Mouse (Mus musculus) sigmoid colon, adult 10 weeks (tissue): Measurements from ENCODE around the gene Ssxb5. TPM values are rescaled to one million over a fixed set of nuclear protein-coding genes. Genes with fewer than 3 reads are reported as not detected.

Experiments used
- polyA plus RNA-seq: library from polyadenylated mRNA; stranded (reverse); fragments of 350-450 nt; fragmentation: Illumina TruSeq; extraction: RNeasy Lipid Tissue Mini Kit (QIAGEN cat#74804); gene quantifications from one replicate; pipeline ENCODE4 v1.2.3, GENCODE M21; 2014; ENCODE audit warnings: low read depth, low replicate concordance

Ssxb5 gene
- polyA plus RNA-seq: not detected

DNA sequence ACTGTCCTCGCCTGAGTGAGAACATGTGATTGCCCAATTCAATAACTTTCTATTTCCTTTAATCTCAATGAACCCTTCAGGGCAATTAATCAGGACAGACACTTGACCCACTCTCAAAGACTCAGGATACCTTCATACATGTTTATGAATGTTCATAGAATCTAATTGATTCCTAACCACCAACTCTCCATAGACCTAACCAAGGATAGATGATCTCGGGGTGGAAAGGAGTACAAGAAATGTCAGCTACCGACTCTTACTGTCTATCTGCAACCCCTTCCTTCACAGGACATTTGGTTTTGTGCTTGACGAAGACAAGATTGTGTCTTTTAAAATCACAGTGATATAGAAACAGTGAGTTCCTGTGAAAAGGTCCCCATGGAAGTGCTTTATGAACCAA lies at the start of gene Ssxb5:
Gene Ssxb5, plus strand, starts transcription at position 301 of the 400 bp plus-strand sequence.

DNA sequence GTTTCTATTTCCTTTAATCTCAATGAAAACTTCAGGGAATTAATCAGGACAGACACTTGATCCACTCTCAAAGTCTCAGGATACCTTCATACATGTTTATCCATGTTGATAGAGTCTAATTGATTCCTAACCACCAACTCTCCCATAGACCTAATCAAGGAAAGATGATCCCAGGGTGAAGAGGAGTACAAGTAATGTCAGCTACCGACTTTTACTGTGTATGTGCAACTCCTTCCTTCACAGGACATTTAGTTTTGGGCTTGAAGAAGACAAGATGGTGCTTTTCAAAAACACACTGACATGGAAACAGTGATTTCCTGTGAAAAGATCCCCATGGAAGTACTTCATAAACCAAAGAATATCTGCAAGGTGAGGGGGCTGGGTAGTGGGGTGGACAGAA lies 40.2 kb downstream of the Ssxb5 start, which contains the start of gene Gm6592:
Gene Gm6592, plus strand, starts transcription at position 301 of the 400 bp plus-strand sequence.

Other genes with a start within 250 kb of the Ssxb5 start
- gene Ssxb3, start 211.9 kb upstream of the Ssxb5 start, polyA plus RNA-seq: not detected
- gene Ssxb8, start 112.8 kb upstream of the Ssxb5 start, polyA plus RNA-seq: not detected
- gene Ssx9, start 55.3 kb upstream of the Ssxb5 start, polyA plus RNA-seq: not detected
- not detected for gene Gm6592, start 40.3 kb downstream of the Ssxb5 start, polyA plus RNA-seq
- gene Gm5751, start 70.6 kb downstream of the Ssxb5 start, polyA plus RNA-seq: not detected
- 5.8 TPM for gene B630019K06Rik, start 88.7 kb downstream of the Ssxb5 start, polyA plus RNA-seq
- not detected for gene Fthl17b, start 159.3 kb downstream of the Ssxb5 start, polyA plus RNA-seq
- not detected for gene Fthl17c, start 172.9 kb downstream of the Ssxb5 start, polyA plus RNA-seq
- not detected for gene Fthl17d, start 183.1 kb downstream of the Ssxb5 start, polyA plus RNA-seq
- gene Fthl17e, start 229.8 kb downstream of the Ssxb5 start, polyA plus RNA-seq: not detected